Mouse (Mus musculus) urinary bladder, postnatal 25 days (tissue): ENCODE measurements around the gene Myog.
"Not testable (repeated sequence)": the region's sequence is repeated elsewhere in the genome, so short reads cannot be mapped to it uniquely, and the experiment has no call there.

ENCODE experiments used
- DNase-seq: peaks from one replicate; pipeline ENCODE4 v3.0.0; 2022; ENCODE audit warnings: low spot score

Myog gene

GRCm38 (mm10) chr1:134289598-134290099 lies at the start of gene Myog:
TSS of gene Myog (plus strand) at chr1:134289989.
- DNase-seq = no peak

GRCm38 (mm10) chr1:134240701-134241100 lies 49.1 kb upstream of the Myog start:
- no peak for DNase-seq

GRCm38 (mm10) chr1:134241298-134241697 lies 48.5 kb upstream of the Myog start:
- no peak for DNase-seq

GRCm38 (mm10) chr1:134242286-134242685 lies 47.5 kb upstream of the Myog start:
- DNase-seq = no peak

- no peak for DNase-seq
These were observed 46.3 kb upstream of the Myog start for GRCm38 (mm10) chr1:134243505-134243904.

GRCm38 (mm10) chr1:134243948-134244914 lies 45.6 kb upstream of the Myog start:
- peak; percentile 92 for DNase-seq

GRCm38 (mm10) chr1:134245004-134245717 lies 44.6 kb upstream of the Myog start:
- no peak for DNase-seq

GRCm38 (mm10) chr1:134246590-134246989 lies 43.2 kb upstream of the Myog start:
- DNase-seq = no peak

GRCm38 (mm10) chr1:134249681-134250080 lies 40.1 kb upstream of the Myog start:
- DNase-seq = not testable (repeated sequence)

GRCm38 (mm10) chr1:134264341-134264740 lies 25.4 kb upstream of the Myog start:
- DNase-seq = no peak

- no peak for DNase-seq
These were observed 24.0 kb upstream of the Myog start for GRCm38 (mm10) chr1:134265797-134266196.

- no peak for DNase-seq
These were observed 19.8 kb upstream of the Myog start for GRCm38 (mm10) chr1:134270026-134270425.

- no peak for DNase-seq
These were observed 17.0 kb upstream of the Myog start for GRCm38 (mm10) chr1:134272754-134273250.

- DNase-seq = no peak
These were observed 16.0 kb upstream of the Myog start for GRCm38 (mm10) chr1:134273493-134274395.

- no peak for DNase-seq
These were observed 15.3 kb upstream of the Myog start for GRCm38 (mm10) chr1:134274483-134274920.

- no peak for DNase-seq
These were observed 13.9 kb upstream of the Myog start for GRCm38 (mm10) chr1:134275616-134276464.

- DNase-seq = no peak
These were observed 13.0 kb upstream of the Myog start for GRCm38 (mm10) chr1:134276823-134277222.

- no peak for DNase-seq
These were observed 9.6 kb upstream of the Myog start for GRCm38 (mm10) chr1:134280174-134280573.

GRCm38 (mm10) chr1:134281563-134281962 lies 8.2 kb upstream of the Myog start:
- no peak for DNase-seq

- no peak for DNase-seq
These were observed 7.4 kb upstream of the Myog start for GRCm38 (mm10) chr1:134282342-134282741.

GRCm38 (mm10) chr1:134283108-134283507 lies 6.7 kb upstream of the Myog start:
- DNase-seq = no peak
